Mouse (Mus musculus): ENCODE data around the gene Map3k7cl.

The Map3k7cl gene

DNA sequence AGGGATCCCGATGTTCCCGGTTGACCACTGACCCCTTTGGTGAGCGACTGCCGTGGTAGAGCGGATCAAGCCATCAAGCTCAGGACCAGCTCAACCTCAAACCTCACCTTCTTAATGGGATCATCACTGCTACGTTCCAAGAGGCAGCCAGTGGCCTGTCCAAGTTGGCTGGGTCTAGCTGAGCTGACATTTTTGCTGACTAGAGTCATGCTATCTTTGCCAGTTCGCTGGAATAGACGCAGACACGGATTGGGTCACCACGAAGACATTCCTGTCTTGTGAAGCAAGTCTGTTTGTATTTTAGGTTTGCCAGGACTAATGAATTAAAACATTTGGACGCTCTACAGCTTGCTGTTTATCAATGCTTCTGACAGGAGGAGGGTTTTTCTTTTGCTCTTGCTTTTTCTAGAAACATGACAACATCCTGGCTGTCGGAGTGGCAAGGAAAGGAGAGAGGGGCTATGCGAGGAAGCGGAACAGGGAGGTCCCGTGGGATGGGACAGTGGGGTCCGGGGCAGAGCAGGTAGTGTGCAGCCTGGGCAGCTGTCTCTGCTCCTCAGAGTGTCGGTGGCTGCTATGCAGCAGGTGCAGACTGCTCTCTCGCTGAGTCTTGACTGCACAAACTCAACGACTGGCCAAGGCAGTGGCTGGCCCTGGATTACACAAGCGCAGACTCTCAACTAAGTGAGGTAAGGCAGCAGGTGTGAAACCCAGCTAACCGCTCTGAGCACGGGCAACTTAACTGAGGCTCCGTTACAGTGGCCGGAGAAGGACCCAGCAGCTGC lies at the start of gene Map3k7cl:
Gene Map3k7cl (plus strand): TSS at position 424 of the 785 bp plus-strand sequence.
- no peak for DNase-seq (ENCODE audit: low read depth)

DNA sequence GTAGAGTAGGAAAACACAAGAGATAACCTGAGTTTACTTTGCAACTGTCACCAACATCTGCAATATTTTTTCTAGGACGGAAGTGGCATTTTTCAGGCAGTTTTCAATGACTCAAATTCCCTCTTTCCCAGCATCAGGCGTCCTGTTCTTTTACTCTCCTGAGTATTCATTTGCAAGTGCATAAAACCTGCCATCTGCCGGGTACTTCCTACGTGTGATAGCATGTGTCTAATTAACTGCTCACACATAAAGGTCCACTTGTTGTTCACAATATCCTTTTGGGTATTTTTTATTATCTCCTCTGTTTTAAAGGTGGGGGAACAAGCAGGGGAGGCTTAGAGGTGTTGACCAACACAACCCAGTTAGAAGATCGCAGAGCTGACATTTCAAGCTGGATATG lies 41.4 kb upstream of the Map3k7cl start:
- no peak for DNase-seq (ENCODE audit: low read depth)

DNA sequence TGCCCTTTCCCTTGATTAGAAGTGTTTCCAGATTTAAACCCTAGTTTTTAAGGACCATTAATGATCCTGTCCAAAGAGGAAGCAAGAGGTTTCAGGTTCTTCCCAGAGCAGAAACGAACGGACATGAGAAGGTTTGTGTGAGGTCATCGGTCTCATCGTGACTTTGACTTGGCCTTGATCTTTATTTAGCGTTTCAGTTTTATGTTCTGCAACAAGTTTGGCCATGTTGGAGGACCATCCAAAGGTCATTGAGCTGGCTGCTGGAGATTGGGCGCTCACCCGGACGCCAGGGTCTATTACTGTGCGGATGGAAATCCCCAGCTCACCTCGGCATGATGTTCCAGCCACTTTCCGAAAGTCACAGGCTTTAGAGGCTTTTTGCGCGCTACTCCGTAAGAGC lies 40.8 kb upstream of the Map3k7cl start:
- no peak for DNase-seq (ENCODE audit: low read depth)

DNA sequence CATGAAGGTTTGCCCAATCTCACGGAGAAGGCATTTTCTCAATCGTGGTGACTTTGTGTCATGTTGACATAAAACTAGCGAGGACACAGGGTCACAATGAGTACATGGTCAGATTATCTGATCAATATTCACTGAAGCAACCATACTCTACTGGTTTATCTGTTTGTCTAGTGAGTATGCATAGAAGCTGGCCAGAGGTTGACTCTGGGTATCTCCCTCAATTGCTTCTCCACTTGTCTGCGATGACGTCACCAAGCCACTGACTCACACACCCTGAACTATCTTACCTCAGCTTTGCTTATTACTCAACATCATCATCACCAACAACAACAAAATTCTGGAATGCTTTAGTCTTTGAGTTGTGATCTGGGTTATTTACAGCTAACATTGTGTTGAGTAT lies 28.9 kb upstream of the Map3k7cl start:
- DNase-seq (ENCODE audit: low read depth), result no peak

DNA sequence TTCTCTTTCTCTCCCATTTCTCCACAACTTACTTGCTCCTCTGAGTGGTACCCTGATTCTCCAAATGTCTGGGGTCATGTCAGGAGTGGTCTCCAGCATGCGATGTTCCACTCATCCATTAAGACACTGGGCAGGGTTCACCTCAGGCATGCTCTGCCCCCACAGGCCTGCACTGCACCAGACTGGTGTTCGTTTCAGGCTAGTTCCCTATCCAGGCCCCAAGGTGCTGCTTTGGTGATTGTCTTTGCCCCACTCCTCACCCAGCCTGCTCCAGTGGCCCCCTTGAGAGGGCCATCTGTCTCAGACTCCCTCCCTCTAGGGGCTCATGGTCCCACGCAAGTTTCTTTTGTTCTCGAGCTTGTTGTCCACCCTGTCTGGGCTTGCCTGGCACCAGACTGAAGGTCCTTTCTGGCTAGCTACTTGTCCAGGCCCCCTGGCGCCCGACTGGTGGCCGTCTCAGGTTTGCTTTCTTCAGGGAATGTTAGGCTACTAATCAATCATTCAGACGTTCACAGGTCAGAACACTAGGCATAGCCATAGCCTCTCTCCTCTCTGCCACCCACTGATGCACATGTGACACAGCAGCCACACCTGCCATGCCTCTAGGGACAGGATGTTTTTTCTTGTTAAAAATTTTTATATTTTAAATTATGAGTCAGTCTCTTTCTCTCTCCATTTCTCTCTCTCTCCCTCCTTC lies 25.4 kb upstream of the Map3k7cl start:
- no peak for DNase-seq (ENCODE audit: low read depth)

DNA sequence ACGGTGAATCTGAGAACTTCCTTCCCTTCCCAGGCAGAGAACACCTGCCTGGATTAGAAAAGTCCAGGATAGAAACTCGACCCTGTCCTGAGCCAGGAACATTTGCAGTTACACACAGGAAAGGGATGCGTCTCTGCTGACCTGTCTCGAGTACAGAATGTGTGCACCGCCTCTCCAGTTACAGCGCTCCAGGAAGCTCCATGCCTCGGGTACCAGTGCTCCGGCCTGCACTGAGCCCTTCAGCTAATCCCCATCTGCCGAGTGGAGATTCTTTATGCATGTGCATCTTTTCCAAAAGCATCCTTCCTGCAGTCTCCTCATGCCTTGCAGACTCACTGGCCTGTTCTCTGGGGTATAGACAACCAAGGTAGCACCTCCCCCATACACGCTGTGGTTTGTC lies 24.4 kb upstream of the Map3k7cl start:
- DNase-seq (ENCODE audit: low read depth), result no peak

DNA sequence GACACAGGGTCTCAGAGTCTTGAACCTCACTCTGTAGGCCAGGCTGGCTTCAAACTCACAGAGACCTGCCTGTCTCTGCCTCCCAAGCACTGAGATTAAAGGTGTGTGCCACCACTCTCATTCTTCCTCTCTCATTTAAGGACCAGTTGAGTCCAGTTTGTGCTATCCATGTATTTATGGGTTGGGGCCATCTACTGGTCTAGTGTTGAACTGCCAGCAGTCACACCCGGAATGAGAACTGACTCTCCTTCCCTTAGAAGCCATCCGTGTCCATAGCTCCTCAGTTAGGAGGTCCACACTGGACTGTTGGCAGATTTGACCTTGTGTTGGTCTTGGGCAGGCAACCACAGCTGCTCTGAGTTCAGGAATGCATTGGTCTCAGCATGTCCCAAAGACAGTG lies 4.8 kb upstream of the Map3k7cl start:
- DNase-seq (ENCODE audit: low read depth), result peak; percentile 2

DNA sequence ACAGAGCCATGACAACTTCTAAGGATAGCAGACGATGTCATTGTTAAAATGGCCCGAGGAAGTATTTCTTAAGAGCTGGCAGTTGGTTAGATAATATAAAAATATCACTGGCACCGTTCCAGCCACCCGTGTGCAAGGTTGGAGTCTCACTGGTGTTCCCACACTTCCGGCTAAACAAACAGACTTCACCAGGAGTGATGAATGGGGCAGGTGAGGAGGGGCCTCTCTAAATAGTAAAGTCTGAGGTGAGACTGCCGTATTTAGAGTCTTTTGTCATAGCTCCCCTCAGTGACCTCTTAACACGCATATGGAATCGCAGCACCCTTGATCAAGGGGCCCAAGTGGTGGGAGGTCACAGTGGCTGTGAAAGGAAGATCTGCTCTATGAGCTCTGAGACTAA lies 3.2 kb downstream of the Map3k7cl start:
- DNase-seq (ENCODE audit: low read depth), result no peak

DNA sequence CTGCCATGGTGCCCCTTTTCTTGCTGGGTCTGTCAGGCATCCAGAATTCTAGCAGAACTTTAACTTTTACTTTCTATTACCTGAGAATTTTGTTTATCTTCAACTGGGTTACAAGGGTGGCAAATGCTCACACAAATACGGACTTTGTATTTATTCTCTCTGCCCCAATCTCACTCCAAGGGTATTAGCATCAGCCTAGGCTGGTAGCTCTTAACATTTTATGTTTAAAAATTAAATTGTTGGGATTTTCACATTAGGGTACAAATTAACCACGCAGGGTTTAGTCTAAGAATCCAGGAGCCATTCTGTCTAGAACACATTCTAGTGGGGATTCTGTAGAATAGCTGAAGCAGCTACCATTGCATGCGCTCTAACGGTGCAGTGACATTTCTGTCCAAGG lies 8.4 kb downstream of the Map3k7cl start:
- no peak for DNase-seq (ENCODE audit: low read depth)

DNA sequence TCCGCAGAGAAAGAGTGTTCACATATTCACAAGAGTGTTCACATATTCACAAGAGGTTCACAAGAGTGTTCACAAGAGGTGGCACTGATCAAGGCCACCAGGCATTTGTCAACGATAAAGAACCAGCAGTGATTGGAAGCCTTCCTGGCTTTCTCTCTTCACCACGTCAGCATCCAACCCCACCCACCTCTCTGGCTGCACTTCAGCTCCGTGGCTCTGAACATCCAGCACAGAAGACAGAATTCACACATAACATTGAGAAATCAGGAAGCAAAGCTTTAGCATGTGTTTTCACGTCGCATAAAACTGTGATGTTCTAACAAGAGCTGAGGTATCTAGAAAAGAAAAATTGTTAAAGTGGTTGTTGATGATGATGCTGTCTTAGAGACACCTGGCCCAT lies 10.4 kb downstream of the Map3k7cl start:
- DNase-seq (ENCODE audit: low read depth), result no peak

DNA sequence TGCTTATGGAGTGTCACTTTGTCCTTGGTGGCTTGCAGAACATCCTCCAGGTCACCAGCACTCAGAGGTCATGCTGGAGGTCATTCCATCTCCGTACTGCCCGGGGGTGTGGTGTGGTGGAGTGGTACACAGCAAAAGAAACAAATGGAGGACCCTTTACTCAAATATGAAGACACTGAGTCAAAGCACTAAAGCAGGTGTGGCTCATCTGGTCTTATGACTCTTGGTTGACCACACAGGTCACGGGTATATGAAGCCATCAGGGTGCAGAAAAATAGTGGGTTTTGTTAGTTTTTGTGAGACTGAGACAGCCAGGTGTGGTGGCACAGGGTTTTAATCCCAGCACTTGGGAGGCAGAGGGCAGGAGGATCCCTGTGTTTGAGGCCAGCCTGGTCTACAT lies 11.4 kb downstream of the Map3k7cl start:
- DNase-seq (ENCODE audit: low read depth), result no peak

DNA sequence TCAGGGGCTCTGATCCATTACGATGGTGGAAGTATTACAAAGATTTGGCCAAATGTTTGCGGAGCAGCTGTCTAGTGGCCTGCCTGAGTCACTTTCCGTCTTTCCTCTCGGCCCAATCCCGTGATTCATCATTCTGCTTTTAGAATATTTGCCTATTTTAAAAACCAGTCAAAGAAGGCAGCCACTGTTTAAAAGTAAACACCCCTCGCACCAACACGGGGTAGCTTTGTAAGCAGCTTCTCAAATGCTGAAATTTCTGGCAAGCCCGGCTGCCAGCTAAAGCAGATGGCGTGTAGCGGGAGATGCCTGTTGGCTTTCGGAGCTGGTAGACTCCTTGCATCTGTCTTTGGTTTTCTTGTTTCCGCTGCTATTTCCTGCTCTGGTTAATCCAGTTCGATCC lies 14.4 kb downstream of the Map3k7cl start:
- DNase-seq (ENCODE audit: low read depth), result no peak

DNA sequence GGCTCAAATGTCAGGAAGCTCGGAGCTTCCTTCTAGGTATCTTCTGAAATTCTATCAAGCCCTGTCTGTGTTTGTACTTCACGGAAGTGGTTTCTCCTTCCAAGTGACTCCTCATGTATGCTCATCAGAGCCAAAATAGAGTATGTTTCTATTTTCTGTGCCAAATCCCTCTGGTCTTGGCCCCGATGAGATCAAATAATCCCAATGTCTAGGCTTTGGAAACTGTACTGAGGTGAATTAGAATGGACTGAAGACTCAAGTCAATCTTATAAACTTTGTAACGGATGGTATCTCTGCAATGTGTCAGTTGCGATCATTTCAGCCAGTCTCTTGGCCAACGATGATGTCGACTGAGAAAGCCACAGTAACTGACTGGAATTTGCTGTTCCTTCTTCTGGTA lies 15.1 kb downstream of the Map3k7cl start:
- no peak for DNase-seq (ENCODE audit: low read depth)

DNA sequence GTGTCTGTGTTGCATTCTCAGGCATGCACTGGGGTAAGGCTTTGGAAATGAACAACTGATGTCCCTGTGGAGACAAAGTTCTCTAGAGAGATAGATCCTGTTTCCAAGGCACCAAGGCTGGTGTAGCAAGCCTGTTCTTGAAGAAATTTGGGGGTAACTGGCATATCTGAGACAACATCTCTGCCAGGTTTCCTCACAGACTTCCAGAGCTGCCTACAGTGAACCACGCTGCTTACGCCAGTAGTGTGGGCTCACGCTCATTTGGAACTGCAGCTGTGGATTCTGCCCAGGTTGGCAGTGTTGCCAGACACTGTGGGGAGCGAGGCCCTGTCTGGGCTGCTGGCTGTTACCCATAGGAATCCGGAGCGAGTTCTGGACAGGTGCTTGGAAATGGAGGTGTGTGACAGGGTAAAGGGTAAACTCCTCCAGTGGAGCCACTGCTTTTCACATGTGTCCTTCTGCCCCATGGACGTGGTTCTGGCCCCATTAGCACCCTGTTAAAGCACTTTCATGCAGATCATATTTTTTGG lies 16.5 kb downstream of the Map3k7cl start:
- DNase-seq (ENCODE audit: low read depth), result no peak

DNA sequence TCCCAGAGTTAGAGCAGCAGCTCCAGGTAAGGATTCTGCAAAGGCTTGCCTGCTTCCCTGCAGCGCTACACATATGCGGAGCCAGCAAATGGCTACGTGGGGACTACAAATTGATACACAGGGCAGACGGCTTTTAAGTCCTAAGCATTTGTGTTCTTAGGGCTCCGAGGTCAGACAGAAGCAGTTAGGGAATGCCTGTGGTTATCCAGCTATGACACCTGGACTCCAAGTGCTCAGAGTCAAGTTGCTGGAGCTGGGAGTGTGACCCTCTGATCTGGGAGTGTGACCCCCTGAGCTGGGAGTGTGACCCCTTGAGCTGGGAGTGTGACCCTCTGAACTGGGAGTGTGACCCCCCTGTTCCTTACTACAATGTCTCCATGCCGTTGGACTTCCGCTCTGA lies 17.2 kb downstream of the Map3k7cl start:
- no peak for DNase-seq (ENCODE audit: low read depth)

DNA sequence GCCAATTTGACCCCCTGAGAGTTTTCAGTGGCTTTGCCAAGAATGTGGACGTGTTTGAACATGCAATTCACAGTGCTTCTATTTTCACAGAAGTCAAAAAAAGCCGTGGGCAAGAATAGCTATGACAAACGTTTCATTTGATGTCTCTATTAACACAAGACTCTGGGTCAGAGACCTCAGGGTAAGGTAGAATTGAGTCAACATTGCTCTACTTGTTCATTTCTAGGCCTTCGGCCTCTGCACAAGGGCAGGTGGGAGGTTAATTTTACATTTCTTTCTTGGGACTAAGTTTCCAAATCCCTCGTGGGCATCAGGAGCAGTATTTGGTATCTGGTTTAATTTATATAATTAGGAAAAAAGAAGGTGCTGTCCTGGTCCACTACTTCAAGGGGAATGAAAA lies 20.3 kb downstream of the Map3k7cl start:
- DNase-seq (ENCODE audit: low read depth), result no peak

DNA sequence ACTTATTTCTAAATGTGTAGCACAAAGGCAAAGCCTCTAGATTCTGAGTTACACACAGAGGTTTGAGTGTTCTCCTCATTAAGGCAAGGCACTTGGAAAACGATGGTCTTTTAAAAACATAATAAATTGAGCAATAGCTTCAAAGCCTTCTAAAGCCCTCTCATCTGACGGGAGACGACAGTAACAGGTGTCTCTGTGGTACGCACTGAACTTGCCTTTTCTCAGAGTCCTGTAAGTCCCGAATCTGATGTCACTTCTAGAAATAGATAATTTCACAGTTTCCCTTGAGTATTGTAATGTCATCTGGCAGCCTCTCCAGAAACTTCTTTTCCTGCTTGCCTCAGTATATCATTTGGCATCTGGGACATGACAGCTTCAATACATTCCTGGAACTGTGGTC lies 21.0 kb downstream of the Map3k7cl start:
- DNase-seq (ENCODE audit: low read depth), result no peak

DNA sequence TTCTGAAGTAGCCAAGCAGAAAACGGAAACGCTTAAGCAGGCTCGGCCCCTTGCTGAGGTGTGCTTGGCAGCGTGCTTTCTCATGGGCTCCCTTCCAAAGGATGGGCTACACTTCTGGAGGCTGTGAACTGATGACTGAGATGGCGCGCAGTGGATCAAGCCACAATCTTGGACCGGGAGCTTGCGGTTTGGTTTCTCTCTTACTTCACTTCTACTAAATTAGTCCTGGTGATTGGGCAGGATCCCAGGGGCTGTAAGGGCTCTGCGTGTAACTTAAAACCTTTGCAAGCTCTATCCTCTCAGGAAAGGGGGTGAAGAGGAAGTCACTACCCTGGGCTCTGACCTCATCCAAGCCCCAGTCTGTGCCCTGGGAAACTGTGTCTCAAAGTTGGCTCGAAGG lies 22.5 kb downstream of the Map3k7cl start:
- no peak for DNase-seq (ENCODE audit: low read depth)

DNA sequence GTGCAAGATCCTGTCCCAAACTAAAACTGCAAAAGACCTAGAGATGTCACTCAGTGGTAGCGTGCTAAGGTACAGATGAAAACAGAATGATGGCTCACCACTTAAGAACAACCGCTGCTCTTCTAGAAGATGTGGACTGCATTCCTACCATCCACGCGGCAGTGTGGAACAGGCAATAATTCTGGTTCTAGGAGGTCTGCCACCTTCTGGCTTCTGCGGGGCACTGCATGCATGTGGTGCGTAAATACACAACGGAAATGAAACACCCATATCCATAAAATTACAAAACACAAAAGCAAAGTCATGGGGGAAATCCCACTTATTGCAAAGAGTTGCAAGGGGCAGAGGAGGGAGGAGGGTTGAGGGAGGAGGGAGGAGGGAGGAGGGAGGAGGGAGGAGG lies 25.8 kb downstream of the Map3k7cl start:
- no peak for DNase-seq (ENCODE audit: low read depth)

DNA sequence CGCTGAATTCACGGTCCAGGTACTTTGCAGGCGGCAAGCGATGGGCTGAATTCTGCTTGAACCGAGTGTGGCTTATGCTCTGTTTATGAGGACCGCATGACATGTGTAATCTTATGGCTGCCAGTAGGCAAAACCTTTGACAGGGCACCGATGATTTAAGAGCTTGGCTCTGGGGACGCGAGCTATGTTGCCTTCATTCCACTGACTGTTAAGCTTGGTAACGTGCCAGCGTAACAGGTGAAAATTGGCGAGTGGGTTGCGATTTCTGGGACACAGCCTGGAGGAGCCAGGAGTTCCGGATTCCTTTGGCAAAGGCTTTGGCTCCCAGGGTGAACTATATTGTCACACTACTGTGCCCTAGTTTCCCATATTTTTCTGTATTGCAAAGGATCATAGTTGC lies 26.3 kb downstream of the Map3k7cl start:
- no peak for DNase-seq (ENCODE audit: low read depth)

DNA sequence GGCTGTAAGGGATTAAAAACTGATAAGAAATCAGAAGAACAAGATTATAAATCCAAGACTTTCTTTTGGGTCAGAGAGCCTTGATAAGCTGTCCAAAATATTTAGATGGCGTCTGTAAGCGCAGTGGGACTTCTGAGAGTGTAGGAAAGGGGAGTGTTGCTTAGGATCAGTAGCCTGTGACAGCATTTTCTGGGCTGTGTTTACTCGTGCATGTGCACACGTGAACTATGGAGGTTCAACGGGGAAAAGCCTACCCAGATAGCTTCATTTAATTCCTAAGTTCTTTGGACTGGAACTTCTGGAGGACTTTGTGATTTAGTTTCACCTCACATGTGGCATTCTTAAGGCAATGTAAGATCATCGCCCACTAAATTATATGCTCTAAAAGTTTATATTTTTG lies 29.6 kb downstream of the Map3k7cl start:
- no peak for DNase-seq (ENCODE audit: low read depth)

DNA sequence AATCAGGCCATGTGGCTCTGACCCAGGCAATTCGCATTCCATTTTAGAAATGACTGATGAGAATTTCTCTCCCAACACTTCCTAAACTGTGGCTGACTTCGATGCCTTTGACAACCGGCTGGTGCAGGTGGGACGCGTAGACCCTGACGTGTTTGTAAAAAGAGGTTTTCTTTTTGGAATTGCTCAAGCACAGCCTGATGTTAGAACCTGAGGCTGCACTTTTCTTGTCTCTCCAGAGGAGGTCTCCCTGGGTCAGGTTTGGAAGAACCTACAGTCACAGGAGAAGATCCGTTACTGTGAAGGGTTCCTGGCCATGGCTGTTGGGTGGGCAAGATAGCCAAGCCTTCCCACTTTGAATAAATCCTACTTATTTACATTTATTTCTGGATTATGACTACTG lies 31.5 kb downstream of the Map3k7cl start:
- DNase-seq (ENCODE audit: low read depth), result no peak

DNA sequence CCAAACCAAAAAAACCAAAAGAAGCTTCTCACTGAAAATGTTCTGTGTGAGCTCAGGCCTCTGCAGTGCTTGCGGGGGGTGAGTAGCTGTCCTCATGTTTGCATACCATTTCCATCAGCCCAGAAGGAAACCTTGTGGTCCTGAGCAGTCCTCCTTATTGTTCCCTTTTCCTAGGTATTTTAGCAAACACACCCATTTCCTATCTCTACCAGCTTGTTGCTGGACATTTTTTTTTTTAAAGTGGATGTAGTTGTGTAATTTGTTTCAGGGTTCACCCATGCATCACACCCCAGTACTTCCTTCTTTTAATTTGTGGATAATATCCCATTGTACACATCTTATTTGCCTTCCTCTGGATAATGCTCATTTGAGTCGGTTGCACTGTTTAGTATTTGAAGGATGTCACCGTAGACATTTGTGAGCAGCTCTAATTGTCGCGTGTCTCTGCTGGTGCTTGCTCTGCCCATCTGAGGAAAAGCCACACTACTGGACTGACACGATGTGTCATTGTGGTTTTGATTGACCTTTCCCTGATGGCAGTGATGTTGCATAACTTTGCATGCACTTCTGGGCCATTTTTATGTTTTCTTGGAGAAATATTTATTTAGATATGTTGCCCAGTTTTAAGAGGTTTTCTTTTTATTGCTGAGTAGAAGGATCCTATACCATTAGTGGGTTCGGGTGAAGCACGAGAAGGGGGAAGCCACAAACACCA lies 32.6 kb downstream of the Map3k7cl start:
- DNase-seq (ENCODE audit: low read depth), result no peak
